Mouse (Mus musculus) regulatory T cell (primary cell): ENCODE results near the gene Tjp3.

Source experiments
- in situ Hi-C: fragments of 300-600 bp; cut with MboI, MseI; formaldehyde crosslinking; loops from one replicate; pipeline ENCODE4 v1.15.1; 2025; ENCODE audit warnings: high pct_unique_total_duplicates

Gene Tjp3

GRCm38 (mm10) chr10:81298369-81299100, 7.2 kb upstream of the Tjp3 start:
- in situ Hi-C loops: no loop called here

DNA sequence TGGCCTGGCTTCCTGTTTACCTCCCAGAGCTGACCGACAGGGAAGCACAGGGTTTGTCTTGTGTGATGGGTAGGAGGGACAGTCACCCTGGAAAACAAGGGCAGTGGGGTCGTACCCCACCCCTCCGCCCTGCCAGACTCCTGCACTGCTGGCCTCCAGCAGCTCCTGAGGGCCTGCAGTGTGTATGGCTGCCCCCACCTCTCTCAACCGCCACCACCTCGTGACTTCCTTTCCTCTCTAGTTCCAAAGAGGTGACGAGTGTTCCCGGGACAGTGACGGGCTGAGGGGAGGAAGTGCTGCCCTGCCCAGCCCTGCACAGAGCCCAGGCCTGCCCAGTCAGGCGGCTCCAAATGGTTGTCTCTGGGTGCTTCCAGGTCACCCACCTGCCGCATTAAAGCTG, 6.5 kb upstream of the Tjp3 start:
- in situ Hi-C loops: no loop called here

DNA sequence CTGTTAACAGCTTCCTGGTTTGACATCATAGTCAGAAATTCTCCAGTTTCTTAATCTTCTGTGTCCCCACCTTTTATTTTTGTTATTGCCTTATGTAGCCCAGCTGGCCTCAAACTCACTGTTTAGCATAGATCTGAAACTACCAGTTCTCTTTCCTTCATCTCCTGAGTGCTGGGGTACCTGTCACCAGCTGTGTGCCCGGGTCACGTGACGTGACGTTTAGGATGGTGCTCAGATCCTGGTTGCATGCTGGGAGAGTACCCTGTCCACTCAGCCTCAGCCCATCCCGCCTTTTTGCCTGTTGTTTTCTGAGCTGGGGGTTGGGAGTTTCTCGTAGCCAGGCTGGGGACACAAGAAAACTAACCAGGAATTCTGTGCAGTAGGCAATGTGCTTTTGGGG, 5.9 kb upstream of the Tjp3 start:
- in situ Hi-C loops: no loop called here

GRCm38 (mm10) chr10:81295185-81295584, 3.8 kb upstream of the Tjp3 start:
- in situ Hi-C loops: no loop called here

DNA sequence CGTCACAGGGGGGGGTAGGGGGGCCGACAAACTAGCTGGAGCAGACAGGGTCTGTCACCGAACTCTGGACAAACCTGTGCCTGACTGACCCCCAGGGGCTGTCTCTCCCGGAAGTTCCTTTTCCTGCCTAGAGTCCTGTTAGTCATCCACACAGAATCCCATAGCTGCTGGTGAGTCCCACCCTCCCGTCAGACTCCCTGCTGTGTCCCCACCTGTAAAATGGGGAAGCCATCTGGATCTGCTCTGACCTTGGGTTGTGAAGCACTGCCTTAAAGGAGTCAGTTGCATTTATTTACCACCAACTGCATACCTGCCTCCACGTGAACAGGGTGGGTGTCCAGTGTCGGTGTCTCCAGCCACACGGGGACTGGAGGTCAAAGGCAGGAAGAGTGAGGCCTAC, 3.1 kb upstream of the Tjp3 start:
- in situ Hi-C loops: no loop called here

GRCm38 (mm10) chr10:81293334-81294030, 2.1 kb upstream of the Tjp3 start:
- in situ Hi-C loops: no loop called here

GRCm38 (mm10) chr10:81292554-81293333, 1.4 kb upstream of the Tjp3 start, which contains the start of gene Pip5k1c:
Gene Pip5k1c (plus strand): TSS chr10:81292963.
- in situ Hi-C loops: no loop called here

DNA sequence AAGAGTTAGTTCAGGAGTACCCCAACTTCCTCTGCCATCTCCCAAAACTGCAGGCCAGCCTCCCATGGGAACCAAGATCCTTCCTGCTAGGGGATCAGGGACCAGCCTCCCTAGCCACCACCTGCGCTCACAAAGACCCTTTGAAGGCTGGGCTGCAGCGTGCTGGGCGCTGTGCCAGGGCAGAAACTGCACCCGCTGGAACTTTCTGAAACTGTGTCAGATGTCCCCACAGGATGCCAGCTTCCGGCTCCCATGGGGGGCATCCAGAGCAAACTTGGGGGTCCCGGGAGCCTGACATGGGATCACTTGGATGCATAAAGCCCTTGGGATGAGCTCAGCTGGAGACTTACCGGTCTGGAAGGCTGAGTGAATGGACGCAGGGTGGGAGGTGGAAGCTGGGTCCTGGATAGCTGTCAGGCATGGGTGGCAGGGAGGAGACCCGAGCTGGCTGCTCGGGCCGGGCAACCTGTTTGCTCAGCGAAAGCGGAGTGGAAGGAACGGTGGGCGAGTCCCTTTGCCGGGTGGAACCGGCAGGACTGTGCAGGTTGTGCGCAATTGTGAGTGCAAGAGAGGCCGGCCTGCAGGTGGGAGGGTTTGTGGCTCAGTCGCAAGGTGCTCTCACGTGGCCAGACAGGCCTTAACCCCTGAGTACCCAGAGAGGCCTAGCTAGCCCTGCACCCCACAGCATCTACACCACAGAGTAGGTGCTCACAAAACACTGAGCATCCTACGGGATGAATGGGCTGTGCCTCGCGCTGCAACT, 502 bp downstream of the Tjp3 start:
- in situ Hi-C loops: no loop called here

DNA sequence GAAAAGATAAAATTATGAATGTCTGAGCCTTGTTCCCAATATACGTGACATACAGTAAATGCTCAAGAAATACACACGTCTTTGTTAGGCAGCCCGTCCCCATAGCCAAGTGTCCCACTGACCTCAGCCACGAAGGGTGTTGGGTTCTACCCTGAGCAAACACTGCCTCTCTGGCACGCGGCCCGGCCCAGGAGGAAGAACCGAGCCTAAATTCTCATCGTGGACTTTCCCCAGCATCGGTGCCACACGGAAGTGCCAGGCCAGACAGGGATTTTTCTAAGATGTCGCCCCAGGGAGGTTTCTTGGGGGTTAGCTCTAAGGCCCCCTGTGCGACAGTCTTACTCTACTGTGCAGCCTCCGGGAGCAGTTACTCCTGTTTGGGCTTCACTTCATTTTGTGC, 1.6 kb downstream of the Tjp3 start:
- in situ Hi-C loops: loop anchor here (5.0 kb wide), 1 partner anchor 57 kb away; no protein-coding TSS in a partner anchor

GRCm38 (mm10) chr10:81289278-81289677, 2.1 kb downstream of the Tjp3 start:
- in situ Hi-C loops: loop anchor here (5.0 kb wide), 1 partner anchor 58 kb away; no protein-coding TSS in a partner anchor

GRCm38 (mm10) chr10:81288601-81289000, 2.8 kb downstream of the Tjp3 start:
- in situ Hi-C loops: loop anchor here (5.0 kb wide), 1 partner anchor 59 kb away; no protein-coding TSS in a partner anchor

- in situ Hi-C loops: loop anchor here (5.0 kb wide), 1 partner anchor 60 kb away; no protein-coding TSS in a partner anchor
Observed at GRCm38 (mm10) chr10:81287513-81288157, 3.7 kb downstream of the Tjp3 start.

DNA sequence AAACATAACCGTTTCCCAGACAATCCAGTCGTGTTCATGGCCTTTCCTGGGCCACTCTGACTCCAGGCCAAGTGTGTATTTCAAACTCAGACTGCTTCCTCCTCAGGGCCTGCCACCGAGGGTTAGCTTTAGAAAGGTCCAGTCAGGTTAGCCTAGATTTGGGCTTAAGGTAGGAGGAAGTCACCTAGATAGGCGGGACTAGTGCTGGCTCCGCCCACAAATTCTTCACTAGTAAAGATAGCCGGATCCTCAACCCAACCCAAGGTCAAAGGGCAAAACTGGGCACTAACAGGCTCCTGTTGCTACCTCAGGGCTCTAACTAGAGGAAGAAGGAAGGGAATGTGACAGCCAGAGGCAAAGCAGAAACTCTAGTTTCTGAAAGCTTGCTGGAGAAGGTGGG, 4.8 kb downstream of the Tjp3 start:
- in situ Hi-C loops: loop anchor here (5.0 kb wide), 1 partner anchor 61 kb away; no protein-coding TSS in a partner anchor

GRCm38 (mm10) chr10:81285694-81286450, 5.5 kb downstream of the Tjp3 start:
- in situ Hi-C loops: loop anchor here (5.0 kb wide), 1 partner anchor 61 kb away; no protein-coding TSS in a partner anchor

GRCm38 (mm10) chr10:81284719-81285118, 6.7 kb downstream of the Tjp3 start:
- in situ Hi-C loops: loop anchor here (5.0 kb wide), 1 partner anchor 63 kb away; no protein-coding TSS in a partner anchor

DNA sequence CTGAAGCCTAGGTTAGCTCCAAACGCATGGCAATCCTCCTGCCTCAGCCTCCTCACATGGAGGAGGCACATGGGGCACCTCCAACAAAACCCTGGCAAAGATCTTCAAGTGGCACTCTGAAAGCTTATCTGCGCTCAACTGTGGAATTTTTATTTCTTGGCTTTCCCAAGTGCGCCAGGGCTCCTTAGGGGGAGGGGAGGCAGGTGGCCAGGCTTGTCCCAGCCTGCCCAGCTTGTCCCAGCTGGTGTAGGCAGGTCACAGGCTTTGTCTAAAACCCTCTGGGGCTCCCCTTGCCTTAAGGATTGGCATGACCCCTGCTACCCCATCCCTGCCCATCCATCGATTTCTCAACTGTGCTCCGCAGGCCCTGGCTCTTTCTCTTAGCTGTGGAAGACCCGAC, 7.2 kb downstream of the Tjp3 start:
- in situ Hi-C loops: no loop called here

GRCm38 (mm10) chr10:81279496-81279895, 11.9 kb downstream of the Tjp3 start:
- in situ Hi-C loops: no loop called here

DNA sequence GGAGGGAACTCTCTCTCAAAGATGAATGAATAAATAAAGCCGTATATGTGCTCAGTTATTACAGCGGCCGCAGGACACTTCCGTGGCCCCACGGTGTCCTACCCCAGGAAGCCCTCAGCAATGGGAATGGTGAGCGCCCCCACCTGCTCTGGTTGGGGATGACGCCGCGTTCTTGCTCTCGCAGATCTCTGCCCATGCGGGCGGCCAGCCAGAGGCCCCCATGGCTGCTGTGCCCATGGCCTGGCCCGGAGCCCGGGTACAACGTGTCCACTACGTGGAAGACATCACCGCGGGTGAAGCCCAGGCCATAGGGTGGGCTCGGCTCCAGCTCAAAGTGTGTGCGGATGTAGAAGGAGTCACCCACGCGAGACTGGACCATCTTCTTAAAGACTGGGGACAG, 13.7 kb downstream of the Tjp3 start:
- in situ Hi-C loops: no loop called here

DNA sequence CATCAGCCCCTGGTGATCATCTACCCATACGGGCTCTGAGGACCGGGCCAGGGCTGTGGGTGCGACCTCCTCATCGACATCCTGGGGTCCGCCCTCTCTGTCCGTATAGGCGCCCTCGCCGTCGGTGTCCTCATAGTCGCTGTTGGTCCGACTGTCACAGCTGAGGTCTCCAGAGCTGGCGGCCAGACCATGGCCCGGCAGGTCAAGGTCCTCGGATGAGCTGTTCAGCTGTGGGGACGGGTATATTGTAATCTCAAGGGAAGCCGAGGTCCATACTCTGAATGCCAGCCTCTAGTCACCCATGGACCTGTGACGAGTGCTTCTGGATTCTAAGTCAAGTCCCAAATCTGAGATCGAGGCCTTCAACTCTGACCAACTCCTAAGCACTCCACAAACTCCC, 17.5 kb downstream of the Tjp3 start:
- in situ Hi-C loops: loop anchor here (5.0 kb wide), 1 partner anchor 67 kb away; no protein-coding TSS in a partner anchor

DNA sequence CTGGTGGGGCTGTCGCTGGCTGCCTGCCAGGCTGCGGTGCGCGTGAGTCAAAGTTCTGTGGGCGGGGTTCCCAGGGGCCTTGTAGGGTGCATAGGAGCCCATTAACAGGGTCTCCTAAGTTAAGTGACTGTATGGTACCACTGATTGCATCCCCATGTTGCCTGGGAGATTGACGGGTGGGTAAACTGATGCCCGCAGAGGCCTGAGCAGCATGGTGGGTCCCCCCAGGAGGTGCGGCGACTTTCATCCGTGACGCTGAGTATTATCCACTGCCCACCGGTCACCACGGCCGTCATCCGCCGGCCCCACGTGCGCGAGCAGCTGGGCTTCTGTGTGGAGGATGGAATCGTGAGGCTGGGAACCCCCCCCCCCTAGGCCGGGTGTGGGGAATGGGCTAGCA, 19.0 kb downstream of the Tjp3 start:
- in situ Hi-C loops: loop anchor here (5.0 kb wide), 1 partner anchor 65 kb away; no protein-coding TSS in a partner anchor
